Mouse (Mus musculus) forebrain, postnatal 0 days (tissue): ENCODE results near the gene Ptprq. TPM values are rescaled to one million over a fixed set of nuclear protein-coding genes. Genes with fewer than 3 reads are reported as not detected.

Experiments used
- ATAC-seq: fragments of 200-750 bp; cut with Nextera tagmentation; 2 replicates; pipeline ENCODE4 v1.8.0; 2017; ENCODE audit warnings: mild to moderate bottlenecking, moderate library complexity
- DNase-seq: peaks from one replicate; pipeline ENCODE4 v3.0.0-alpha.2; 2015
- H3K27ac ChIP-seq: fragments of 300-500 bp; sonication (generic); 2 replicates; pipeline ENCODE4 v1.5.1; 2014; ENCODE audit warnings: low read depth, mild to moderate bottlenecking, antibody characterized with exemption, low read length, moderate library complexity, mixed read lengths
- H3K27me3 ChIP-seq: fragments of 300-500 bp; sonication (generic); 2 replicates; pipeline ENCODE4 v1.6.1; 2014; ENCODE audit warnings: mild to moderate bottlenecking, low read length, mixed read lengths; ENCODE audit not compliant: insufficient read depth
- H3K36me3 ChIP-seq: fragments of 300-500 bp; sonication (generic); 2 replicates; pipeline ENCODE4 v1.6.1; 2014; ENCODE audit warnings: mild to moderate bottlenecking, moderate library complexity; ENCODE audit not compliant: insufficient read depth
- H3K4me1 ChIP-seq: fragments of 300-500 bp; sonication (generic); 2 replicates; pipeline ENCODE4 v1.6.1; 2014; ENCODE audit warnings: antibody characterized with exemption; ENCODE audit not compliant: insufficient read depth
- H3K4me2 ChIP-seq: fragments of 300-500 bp; sonication (generic); 2 replicates; pipeline ENCODE4 v1.6.1; 2014; ENCODE audit warnings: low read depth, mild to moderate bottlenecking, moderate library complexity
- H3K4me3 ChIP-seq: fragments of 300-500 bp; sonication (generic); 2 replicates; pipeline ENCODE4 v1.5.1; 2014; ENCODE audit warnings: low read depth, low read length, mixed read lengths
- H3K9ac ChIP-seq: fragments of 300-500 bp; sonication (generic); 2 replicates; pipeline ENCODE4 v1.6.1; 2014; ENCODE audit warnings: mild to moderate bottlenecking
- H3K9me3 ChIP-seq: fragments of 300-500 bp; sonication (generic); 2 replicates; pipeline ENCODE4 v1.6.1; 2016; ENCODE audit warnings: low read length
- CTCF ChIP-seq: sonication (generic); IDR thresholded peaks from 2 replicates; pipeline ENCODE4 v1.5.1; 2016; ENCODE audit warnings: antibody characterized with exemption, control low read depth, low read depth
- WGBS: fragments of 180-500 bp; shearing (Covaris S2); extraction: QIAGEN DNeasy Blood & Tissue Kit; methylation state at CpG from one replicate; pipeline ENCODE4 v1.1.7; 2014; 5-methylcytosine and 5-hydroxymethylcytosine counted together
- polyA plus RNA-seq: library from polyadenylated mRNA; unstranded; fragments of >200 nt; fragmentation: Nextera tagmentation; extraction: Ambion mirVana; gene quantifications from 2 replicates; pipeline ENCODE4 v1.2.1, GENCODE M21; 2015
- total RNA-seq: library from RNA; depleted of rRNA; stranded (reverse); fragments of >200 nt; gene quantifications from 2 replicates; pipeline ENCODE4 v1.2.3, GENCODE M21; 2014

Ptprq gene
- total and polyA plus RNA-seq, 2 experiments from 2014 or later: 0.10 TPM

DNA sequence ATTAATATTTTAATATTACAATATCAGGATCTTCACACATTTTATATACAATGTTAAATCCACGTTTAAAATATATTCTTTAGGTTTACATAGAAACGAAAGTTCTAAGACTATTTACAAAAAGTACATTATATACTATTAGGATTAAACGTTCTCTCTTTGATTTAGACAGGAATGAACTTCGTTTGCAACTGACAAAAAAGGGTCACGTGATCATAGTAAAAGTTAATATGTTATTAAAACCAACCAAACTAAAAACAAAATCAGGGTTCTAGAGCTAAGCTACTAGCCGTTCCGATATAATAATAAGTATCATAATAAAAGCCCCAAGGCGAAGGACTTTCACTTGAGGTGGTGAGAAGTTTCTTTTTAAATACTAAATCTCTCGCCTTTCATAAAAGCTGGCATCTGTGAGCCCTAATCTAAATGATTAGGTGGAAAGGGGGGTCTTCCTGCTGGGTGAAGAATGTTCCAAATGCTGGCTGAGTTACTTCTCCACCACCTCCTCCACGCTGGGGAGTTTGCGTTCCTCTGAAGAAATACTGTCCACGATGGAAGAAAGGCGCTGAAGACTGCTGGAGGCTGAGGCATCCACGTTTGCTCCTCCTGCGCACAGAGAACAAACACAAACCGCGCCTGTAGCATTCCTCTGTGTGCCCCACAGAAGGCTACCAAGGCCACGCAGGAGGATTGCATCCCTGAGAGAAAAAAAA lies 226.8 kb downstream of the Ptprq start:
- no peak for TF ChIP-seq CTCF

DNA sequence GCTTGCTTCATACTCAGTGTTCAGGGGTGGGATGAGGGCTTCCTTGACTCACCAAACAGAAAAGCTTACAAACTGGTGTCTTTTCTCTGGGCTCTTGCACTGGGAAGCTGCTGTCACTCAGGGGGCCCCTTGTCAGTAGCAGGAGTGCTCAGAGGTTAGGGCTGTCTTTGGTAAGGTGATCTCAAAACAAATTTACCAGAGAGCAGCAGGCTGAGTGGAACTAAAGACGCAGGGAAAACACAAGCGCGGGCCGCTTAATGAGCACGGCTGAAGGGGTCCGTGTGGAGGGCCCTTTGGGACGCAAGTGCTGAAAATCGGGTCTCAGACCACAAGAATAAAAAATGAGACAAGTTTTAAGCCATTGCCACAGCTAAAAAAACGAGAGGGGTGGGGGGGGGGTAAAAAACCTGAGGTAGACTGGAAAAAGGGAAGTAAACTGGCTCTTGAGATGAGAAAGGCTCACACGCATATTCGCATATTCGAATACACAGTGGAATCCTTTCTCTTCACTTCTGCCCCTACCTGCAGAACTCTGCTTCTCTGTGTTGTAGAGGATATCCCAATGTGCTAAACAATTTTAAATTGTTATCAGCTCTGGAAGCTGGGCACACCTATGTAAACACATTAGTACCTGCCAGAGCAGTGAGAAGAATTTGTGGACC lies 231.1 kb downstream of the Ptprq start:
- H3K4me2 ChIP-seq: no peak overlapping the region
- no peaks in the 10 kb centered on the region for H3K36me3 ChIP-seq
- WGBS: 33% methylated on average over 12 of the region's 12 CpGs

More for the DNA sequence above, 226.8 kb downstream of the Ptprq start:
- H3K4me3 ChIP-seq: peak overlapping the region; percentile 33
- H3K36me3 ChIP-seq: no peaks in the 10 kb centered on the region
- peak overlapping the region; percentile 45 for H3K4me2 ChIP-seq
- peak overlapping the region; percentile 29; the same call in 1 of the 2 replicates for H3K9ac ChIP-seq
- H3K27me3 ChIP-seq: no peaks in the 10 kb centered on the region
- H3K27ac ChIP-seq: no peak overlapping the region
- no peaks in the 10 kb centered on the region for H3K4me1 ChIP-seq
- ATAC-seq: peak; percentile 65
- H3K9me3 ChIP-seq: no peaks in the 10 kb centered on the region
- peak; percentile 27 for DNase-seq
- WGBS: 26% methylated on average over 18 of the region's 18 CpGs

DNA sequence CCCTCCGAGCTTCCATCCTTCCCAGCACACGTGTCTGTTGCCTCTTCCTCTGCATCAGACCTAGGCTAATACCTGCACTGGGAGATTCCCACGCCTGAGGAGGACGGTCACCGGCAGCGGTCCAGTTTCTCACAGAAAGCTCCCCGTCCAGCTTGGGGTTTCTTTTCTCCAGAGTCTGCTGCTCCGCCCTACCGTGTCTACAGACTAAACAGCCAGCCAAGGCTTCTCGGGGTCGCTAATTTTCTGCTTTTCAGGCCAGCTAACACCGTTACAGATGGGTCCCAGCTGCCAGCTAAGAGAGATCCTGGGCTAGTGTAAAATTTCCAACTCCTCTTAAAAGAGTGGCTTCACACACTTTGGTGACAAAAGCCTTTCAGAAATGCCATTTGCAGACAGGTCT lies 233.1 kb downstream of the Ptprq start:
- Histone ChIP-seq H3K36me3 (no peaks in the 10 kb centered on the region), H3K4me3 (no peak overlapping the region), H3K9me3 (no peaks in the 10 kb centered on the region), H3K27ac (no peak overlapping the region), H3K27me3 (no peaks in the 10 kb centered on the region), H3K4me2 (no peak overlapping the region), H3K4me1 (no peaks in the 10 kb centered on the region), H3K9ac (no peak overlapping the region)
- DNase-seq: no peak
- TF ChIP-seq CTCF: no peak
- no peak for ATAC-seq
- WGBS: 75% methylated on average over 12 of the region's 12 CpGs

More for the DNA sequence above, 231.1 kb downstream of the Ptprq start:
- Histone ChIP-seq H3K4me3 (no peak overlapping the region), H3K27me3 (no peaks in the 10 kb centered on the region), H3K4me1 (no peaks in the 10 kb centered on the region), H3K27ac (no peak overlapping the region), H3K9ac (no peak overlapping the region), H3K9me3 (no peaks in the 10 kb centered on the region)
- ATAC-seq (no peak), DNase-seq (no peak)
- TF ChIP-seq CTCF: no peak

DNA sequence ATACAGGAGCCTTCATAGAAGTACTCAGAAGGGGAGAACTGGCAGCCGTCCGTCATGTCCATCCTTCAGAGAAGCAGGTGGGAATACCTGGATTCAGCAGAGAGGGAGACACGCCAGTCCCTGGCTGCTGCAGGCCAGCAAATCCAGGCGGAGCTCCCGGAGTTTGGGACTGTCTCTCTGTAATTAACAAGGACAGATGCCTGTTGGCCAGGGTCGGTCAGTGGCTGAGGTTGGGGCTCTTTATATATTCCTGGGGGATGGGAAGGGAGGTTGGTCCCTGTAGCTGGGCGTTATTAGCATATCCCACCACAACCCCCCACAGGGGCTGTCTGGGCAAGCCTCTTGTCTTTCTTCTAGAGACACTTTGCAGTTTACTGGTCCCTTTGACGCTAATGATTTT lies 234.0 kb downstream of the Ptprq start, which contains the start of gene Myf5:
Myf5 (minus strand) TSS at position 265 of the 400 bp plus-strand sequence.
- ATAC-seq (no peak), DNase-seq (no peak)
- no peak within 1 kb of the TSS for H3K4me3 ChIP-seq
- no peak for TF ChIP-seq CTCF
- H3K9ac ChIP-seq: no peak within 1 kb of the TSS
- WGBS: 71% methylated on average over 8 of the region's 8 CpGs
- H3K4me2 ChIP-seq: no peak within 1 kb of the TSS
- no peaks in the 10 kb centered on the region for H3K36me3 ChIP-seq
- H3K9me3 ChIP-seq: no peaks in the 10 kb centered on the region
- H3K4me1 ChIP-seq: no peaks in the 10 kb centered on the region
- H3K27ac ChIP-seq: no peak within 1 kb of the TSS
- H3K27me3 ChIP-seq: no peaks in the 10 kb centered on the region

DNA sequence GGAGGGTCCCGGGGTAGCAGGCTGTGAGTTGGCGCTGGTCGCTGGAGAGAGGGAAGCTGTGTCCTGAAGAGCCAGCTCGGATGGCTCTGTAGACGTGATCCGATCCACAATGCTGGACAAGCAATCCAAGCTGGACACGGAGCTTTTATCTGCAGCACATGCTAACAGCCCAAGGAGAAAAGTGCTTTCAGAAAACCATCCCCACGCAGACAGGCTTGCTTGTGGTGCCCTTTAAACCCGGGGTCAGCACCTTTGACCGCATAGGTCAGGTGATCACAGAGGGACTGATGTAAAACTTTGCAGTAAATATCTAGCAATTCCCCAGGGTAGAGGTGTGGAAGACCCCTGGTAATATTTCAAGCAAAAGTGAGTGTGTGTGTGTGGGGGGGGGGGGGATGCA lies 235.8 kb downstream of the Ptprq start:
- DNase-seq: no peak
- no peak overlapping the region for H3K4me3 ChIP-seq

DNA sequence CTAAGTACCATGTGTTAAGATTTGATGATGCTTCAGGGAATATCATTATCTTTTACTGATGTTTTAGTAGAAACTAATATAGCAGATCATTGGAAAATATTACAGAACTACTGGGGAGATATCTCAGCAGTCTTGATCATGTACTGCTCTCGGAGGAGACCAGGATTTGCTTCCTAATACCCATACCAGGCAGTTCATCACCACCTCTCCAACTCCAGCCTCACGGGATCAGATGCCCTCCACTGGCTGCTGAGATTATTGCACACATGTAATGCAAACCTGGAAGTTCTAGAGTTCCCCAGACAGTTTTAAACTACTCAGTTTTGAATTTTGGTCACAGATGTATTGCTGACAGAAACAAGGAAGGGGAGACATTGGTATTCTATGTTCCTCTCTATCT lies 246.4 kb downstream of the Ptprq start:
- H3K36me3 ChIP-seq: no peaks in the 10 kb centered on the region
- no peaks in the 10 kb centered on the region for H3K27me3 ChIP-seq
- H3K4me3 ChIP-seq: no peak overlapping the region
- H3K9me3 ChIP-seq: no peaks in the 10 kb centered on the region
- DNase-seq (no peak), ATAC-seq (no peak)
- no peaks in the 10 kb centered on the region for H3K4me1 ChIP-seq
- peak; percentile 32; the same call in 1 of the 2 replicates for TF ChIP-seq CTCF
- no peak overlapping the region for H3K9ac ChIP-seq
- 50% methylated on average over 2 of the region's 2 CpGs for WGBS
- no peak overlapping the region for H3K4me2 ChIP-seq
- no peak overlapping the region for H3K27ac ChIP-seq

More for the DNA sequence above, 235.8 kb downstream of the Ptprq start:
- Histone ChIP-seq H3K9ac (no peak overlapping the region), H3K9me3 (no peaks in the 10 kb centered on the region), H3K36me3 (no peaks in the 10 kb centered on the region), H3K27ac (no peak overlapping the region), H3K27me3 (no peaks in the 10 kb centered on the region), H3K4me1 (no peaks in the 10 kb centered on the region), H3K4me2 (no peak overlapping the region)
- WGBS: 82% methylated on average over 10 of the region's 10 CpGs
- TF ChIP-seq CTCF: no peak
- no peak for ATAC-seq

DNA sequence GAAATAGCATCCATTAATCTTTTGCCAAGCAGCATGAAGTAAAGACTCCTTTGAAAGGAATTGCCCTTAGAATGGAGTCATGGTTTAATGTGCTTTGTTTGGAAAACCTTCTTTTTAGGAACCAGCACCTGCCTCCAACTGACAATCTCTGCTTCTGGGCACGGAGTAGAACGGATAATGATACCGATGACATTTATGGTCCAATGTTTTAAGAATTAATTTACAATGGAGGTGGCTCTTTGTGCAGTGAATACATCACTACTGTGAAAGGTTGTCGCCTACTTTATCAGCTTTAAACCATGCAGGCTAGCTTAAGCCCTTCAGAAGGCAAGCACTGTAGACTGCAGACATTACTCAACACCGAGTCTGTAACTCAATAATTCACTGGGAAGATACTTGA lies 248.1 kb downstream of the Ptprq start:
- WGBS: 71% methylated on average over 5 of the region's 5 CpGs
- no peak overlapping the region for H3K27ac ChIP-seq
- no peak overlapping the region for H3K4me3 ChIP-seq
- H3K9me3 ChIP-seq: no peaks in the 10 kb centered on the region
- H3K36me3 ChIP-seq: no peaks in the 10 kb centered on the region
- DNase-seq: no peak
- TF ChIP-seq CTCF: no peak
- no peak overlapping the region for H3K9ac ChIP-seq
- no peaks in the 10 kb centered on the region for H3K4me1 ChIP-seq
- ATAC-seq: no peak
- H3K4me2 ChIP-seq: no peak overlapping the region
- H3K27me3 ChIP-seq: no peaks in the 10 kb centered on the region
